Mouse (Mus musculus): Measurements from ENCODE around the gene Nudt6.

Nudt6 gene

GRCm38 (mm10) chr3:37383096-37383765 lies 36.8 kb downstream of the Nudt6 start:
- no peak for DNase-seq (ENCODE audit: extremely low spot score)

- no peak for DNase-seq (ENCODE audit: extremely low spot score)
These were observed 38.6 kb downstream of the Nudt6 start for GRCm38 (mm10) chr3:37381457-37381856.

- no peak for DNase-seq (ENCODE audit: extremely low spot score)
These were observed 39.8 kb downstream of the Nudt6 start for GRCm38 (mm10) chr3:37379930-37380881.

GRCm38 (mm10) chr3:37379201-37379600 lies 40.8 kb downstream of the Nudt6 start:
- no peak for DNase-seq (ENCODE audit: extremely low spot score)

- no peak for DNase-seq (ENCODE audit: extremely low spot score)
These were observed 41.6 kb downstream of the Nudt6 start for GRCm38 (mm10) chr3:37378412-37378811.

GRCm38 (mm10) chr3:37377926-37378325 lies 42.1 kb downstream of the Nudt6 start:
- DNase-seq (ENCODE audit: extremely low spot score), result no peak

GRCm38 (mm10) chr3:37373712-37374111 lies 46.3 kb downstream of the Nudt6 start:
- no peak for DNase-seq (ENCODE audit: extremely low spot score)

GRCm38 (mm10) chr3:37370407-37370806 lies 49.6 kb downstream of the Nudt6 start:
- no peak for DNase-seq (ENCODE audit: extremely low spot score)

- no peak for DNase-seq (ENCODE audit: extremely low spot score)
These were observed 53.5 kb downstream of the Nudt6 start for GRCm38 (mm10) chr3:37366381-37367053.

GRCm38 (mm10) chr3:37365976-37366375 lies 54.0 kb downstream of the Nudt6 start:
- no peak for DNase-seq (ENCODE audit: extremely low spot score)

- DNase-seq (ENCODE audit: extremely low spot score), result no peak
These were observed 54.9 kb downstream of the Nudt6 start for GRCm38 (mm10) chr3:37365144-37365543.

GRCm38 (mm10) chr3:37360729-37361128 lies 59.3 kb downstream of the Nudt6 start:
- no peak for DNase-seq (ENCODE audit: extremely low spot score)

All from embryo, embryonic 9.5 days (tissue).